Mouse (Mus musculus): ENCODE results near the gene Cep83.

Gene Cep83

DNA sequence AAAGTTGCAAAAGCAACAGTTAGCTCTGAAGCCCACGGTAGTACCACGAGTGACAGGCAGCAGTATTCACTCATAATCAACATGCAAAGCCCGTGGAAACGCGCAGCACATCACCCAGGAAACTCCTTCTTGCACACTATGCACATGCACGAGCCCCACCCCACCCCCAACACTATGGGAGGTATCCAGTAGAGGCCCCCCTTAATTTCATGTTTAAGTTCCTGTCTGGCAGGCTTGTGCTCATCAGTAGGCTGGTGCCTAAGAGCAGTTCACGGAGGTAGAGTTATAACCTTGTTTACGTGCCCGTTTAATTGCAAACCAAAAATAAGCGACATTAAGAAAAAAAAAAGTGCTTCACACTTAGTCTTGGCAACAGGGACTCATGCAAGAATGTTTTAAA lies 138.9 kb downstream of the Cep83 start:
- DNase-seq (ENCODE audit: low spot score): no peak

DNA sequence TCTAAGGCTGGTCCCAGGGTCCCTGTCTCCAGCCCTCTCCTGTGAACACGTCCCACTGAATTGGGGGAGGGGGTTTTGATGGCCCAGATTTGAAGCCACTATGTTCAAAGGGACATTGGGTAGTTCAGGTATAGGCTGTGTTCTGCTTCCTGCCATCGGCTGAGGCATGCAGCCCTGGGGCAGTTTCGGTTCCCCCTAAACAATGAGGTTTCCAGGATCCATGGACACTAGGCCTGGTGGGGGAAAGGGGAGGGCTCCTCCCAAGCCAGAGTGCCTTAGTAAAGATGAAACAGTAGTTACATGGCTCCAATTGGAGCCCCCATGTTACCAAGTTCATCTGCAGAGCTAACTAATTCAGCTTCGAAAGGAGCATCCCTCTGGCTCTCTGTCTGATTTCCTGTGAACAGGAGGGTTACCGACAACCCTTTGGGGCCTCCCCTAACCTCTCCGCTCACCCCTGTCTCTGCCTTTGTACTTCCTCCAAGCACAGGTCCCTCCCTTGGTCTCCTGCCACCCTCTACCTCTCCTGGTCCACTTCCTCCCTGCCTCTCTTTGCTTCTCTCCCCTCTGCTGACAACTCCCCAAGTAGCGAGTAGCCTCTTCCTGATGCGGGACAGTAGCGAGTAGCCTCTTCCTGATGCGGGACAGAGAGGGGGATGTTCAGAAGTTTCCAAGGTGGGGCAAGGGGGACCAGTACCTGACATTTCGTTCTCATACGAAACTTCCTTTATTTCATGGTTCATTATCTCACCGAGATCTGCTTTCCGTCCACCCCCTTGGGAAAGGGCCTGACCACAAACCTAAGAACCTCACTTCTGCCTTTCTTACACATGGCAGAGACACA lies 139.7 kb downstream of the Cep83 start:
- no peak for DNase-seq (ENCODE audit: low spot score)

DNA sequence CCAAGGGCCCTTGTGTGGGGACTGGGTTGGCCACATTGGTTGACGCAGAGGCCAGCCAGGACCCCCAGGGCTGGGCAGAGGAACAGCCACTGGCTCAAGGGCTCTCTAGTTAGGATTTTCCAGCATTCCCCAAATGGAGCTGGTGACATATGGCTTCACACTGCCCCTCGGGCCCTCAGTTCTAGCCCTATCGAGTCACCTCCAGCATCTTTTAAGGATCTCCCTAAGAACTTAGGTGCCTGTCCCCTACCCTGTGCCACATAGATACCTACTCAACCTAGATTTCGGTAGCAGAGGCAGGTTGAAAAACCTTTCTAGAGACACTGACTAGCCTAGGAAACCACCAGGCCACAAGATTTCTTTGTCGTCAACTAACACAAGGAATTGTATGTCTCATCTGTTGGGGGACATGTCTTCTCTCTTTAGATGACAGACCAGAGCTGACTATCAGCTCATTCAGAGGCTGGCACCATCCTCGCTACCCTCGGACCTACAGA lies 140.3 kb downstream of the Cep83 start:
- DNase-seq (ENCODE audit: low spot score): no peak

DNA sequence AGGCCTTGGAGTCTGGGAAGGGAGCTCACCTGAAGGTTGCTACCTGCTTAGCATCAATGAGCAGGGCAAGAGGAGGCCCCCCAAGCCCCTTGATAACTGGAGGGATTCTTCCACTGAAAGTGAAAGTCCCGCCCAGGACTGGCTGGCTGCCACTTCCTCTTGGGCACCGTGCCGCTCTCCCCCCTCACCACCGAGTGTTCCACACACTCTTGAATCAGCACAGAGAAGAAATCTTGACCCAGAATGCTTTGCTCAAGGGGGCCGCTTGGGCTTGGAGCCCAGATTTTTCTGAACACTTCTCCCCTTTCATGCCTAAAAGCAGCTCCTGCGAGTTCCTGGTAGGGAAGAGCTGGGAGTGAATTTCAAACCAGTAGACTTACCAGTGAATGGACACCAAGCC lies 141.0 kb downstream of the Cep83 start:
- peak; percentile 96 for DNase-seq (ENCODE audit: low spot score)

DNA sequence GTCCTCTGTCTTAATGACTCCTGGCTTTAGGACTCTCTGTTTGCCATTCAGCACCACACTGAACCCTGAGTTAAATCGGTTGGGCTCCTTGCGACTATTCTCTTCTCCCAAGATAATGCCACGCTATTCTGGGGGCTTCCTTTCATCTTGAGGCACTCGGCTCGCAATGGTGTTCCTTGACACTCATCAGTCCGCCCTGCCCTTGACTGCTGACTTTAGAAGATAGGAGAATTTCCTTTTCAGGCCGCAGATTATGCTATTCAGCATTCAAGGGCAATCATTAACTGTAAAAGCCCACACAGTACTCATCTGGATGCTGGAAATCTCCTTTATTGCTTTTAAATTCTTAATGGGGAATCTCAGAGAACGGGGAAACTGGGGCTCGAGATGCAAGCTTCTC lies 147.4 kb downstream of the Cep83 start:
- DNase-seq (ENCODE audit: low spot score): no peak
